Mouse (Mus musculus): ENCODE results near the gene Herc4. TPM values are rescaled to one million over a fixed set of nuclear protein-coding genes. Genes with fewer than 3 reads are reported as not detected.

The Herc4 gene
- polyA plus RNA-seq, 1 experiment from 2014 or later, result 43.5 TPM

GRCm38 (mm10) chr10:63258696-63259095, 15.1 kb downstream of the Herc4 start:
- H3K27ac ChIP-seq (replicated peaks), result no peak overlapping the region
- no peaks in the 10 kb centered on the region for H3K27me3 ChIP-seq
- ATAC-seq (ENCODE audit: low FRiP score, low read depth), result no peak
- H3K4me3 ChIP-seq, result no peak overlapping the region
- no peak overlapping the region for H3K4me2 ChIP-seq (replicated peaks)
- H3K9ac ChIP-seq (replicated peaks), result no peak overlapping the region
- H3K9me3 ChIP-seq, result no peaks in the 10 kb centered on the region
- 53% methylated on average over 3 of the region's 3 CpGs for WGBS
- H3K4me1 ChIP-seq, result no peaks in the 10 kb centered on the region
- H3K36me3 ChIP-seq, result peaks cover 3% of the 10 kb centered on the region

DNA sequence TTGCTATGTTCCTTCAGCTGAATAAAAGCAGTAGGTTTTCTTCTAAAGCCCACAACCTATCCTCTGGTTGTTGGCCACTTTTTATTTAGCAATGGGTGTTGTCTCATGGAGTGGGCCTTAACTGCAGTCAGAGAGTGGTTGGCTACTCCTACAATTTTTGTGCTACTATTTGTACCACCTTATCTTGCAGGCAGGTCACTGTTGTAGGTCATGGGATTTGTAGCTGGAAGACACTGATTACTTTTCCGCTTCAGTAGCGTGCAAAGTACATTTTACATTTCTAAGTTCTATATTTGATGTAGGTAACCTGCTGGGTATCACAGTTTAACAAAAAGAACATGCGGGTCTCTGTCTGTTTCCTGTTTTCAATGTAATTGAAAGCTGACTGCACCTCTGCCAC, 15.7 kb downstream of the Herc4 start:
- WGBS, result 90% methylated on average over 3 of the region's 3 CpGs
- Histone ChIP-seq H3K27me3 (no peaks in the 10 kb centered on the region), H3K27ac (replicated peaks) (no peak overlapping the region), H3K4me2 (replicated peaks) (no peak overlapping the region), H3K4me3 (no peak overlapping the region), H3K4me1 (no peaks in the 10 kb centered on the region), H3K9me3 (no peaks in the 10 kb centered on the region), H3K36me3 (peaks cover 7% of the 10 kb centered on the region), H3K9ac (replicated peaks) (no peak overlapping the region)
- no peak for ATAC-seq (ENCODE audit: low FRiP score, low read depth)

GRCm38 (mm10) chr10:63267941-63268340, 24.3 kb downstream of the Herc4 start:
- Histone ChIP-seq H3K4me3 (no peak overlapping the region), H3K27me3 (no peaks in the 10 kb centered on the region), H3K27ac (replicated peaks) (no peak overlapping the region), H3K4me2 (replicated peaks) (no peak overlapping the region), H3K36me3 (peaks cover 43% of the 10 kb centered on the region), H3K9me3 (no peaks in the 10 kb centered on the region), H3K4me1 (no peaks in the 10 kb centered on the region), H3K9ac (replicated peaks) (no peak overlapping the region)
- 86% methylated on average over 2 of the region's 2 CpGs for WGBS
- no peak for ATAC-seq (ENCODE audit: low FRiP score, low read depth)

DNA sequence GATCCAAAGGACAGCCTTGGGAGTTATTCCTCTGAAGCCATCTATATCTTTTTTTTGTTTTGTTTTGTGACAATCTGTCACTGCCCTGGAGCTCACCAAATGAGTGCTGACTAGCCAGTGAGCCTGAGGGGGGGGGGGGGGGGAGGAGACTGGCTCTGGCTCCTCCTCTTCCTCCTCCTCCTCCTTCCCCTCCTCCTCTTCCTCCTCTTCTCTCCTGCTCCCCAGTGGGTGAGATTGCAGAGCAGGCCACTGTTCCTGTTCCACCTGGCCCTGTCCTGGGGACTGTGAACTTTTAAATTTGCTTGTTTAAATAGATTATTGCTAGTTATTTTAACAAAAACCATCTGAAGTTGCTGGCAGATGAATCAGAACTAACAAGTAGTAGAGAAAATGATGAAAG, 28.8 kb downstream of the Herc4 start:
- Histone ChIP-seq H3K9me3 (no peaks in the 10 kb centered on the region), H3K4me3 (no peak overlapping the region), H3K36me3 (peaks cover 34% of the 10 kb centered on the region), H3K27me3 (no peaks in the 10 kb centered on the region), H3K9ac (replicated peaks) (no peak overlapping the region), H3K4me2 (replicated peaks) (no peak overlapping the region), H3K27ac (replicated peaks) (no peak overlapping the region), H3K4me1 (no peaks in the 10 kb centered on the region)
- no peak for ATAC-seq (ENCODE audit: low FRiP score, low read depth)

- Histone ChIP-seq H3K27me3 (no peaks in the 10 kb centered on the region), H3K9ac (replicated peaks) (no peak overlapping the region), H3K27ac (replicated peaks) (no peak overlapping the region), H3K9me3 (no peaks in the 10 kb centered on the region), H3K36me3 (peaks cover 39% of the 10 kb centered on the region), H3K4me2 (replicated peaks) (no peak overlapping the region), H3K4me1 (no peaks in the 10 kb centered on the region), H3K4me3 (no peak overlapping the region)
- no peak for ATAC-seq (ENCODE audit: low FRiP score, low read depth)
- WGBS, result 94% methylated on average over 5 of the region's 5 CpGs
Measured at GRCm38 (mm10) chr10:63272868-63273267, 29.3 kb downstream of the Herc4 start.

DNA sequence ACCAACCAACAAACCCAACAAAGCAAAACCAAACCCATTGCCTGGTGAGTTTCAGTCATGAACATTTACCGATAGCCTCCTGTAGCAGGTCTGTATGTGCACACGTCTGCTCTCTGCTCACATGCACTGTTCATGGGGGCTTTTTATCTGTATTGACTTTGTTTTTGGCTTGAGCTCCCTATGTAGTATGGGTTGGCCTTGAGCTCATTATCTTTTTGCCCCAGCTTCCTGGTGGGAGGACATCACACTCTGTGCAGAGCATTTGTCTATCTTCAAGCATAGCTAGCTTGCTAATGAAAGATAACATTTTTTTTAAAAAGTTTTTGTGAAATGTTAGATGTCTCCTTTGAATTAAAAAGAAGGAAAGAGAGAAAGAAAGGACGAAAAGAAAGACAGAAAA, 33.4 kb downstream of the Herc4 start:
- Histone ChIP-seq H3K36me3 (peaks cover 44% of the 10 kb centered on the region), H3K9me3 (no peaks in the 10 kb centered on the region), H3K4me2 (replicated peaks) (no peak overlapping the region), H3K4me1 (no peaks in the 10 kb centered on the region), H3K9ac (replicated peaks) (no peak overlapping the region), H3K27me3 (no peaks in the 10 kb centered on the region), H3K27ac (replicated peaks) (no peak overlapping the region), H3K4me3 (no peak overlapping the region)
- WGBS, result 94% methylated on average over 3 of the region's 3 CpGs
- ATAC-seq (ENCODE audit: low FRiP score, low read depth), result no peak

- WGBS, result 96% methylated on average over 3 of the region's 3 CpGs
Measured at GRCm38 (mm10) chr10:63279851-63280250, 36.2 kb downstream of the Herc4 start.

GRCm38 (mm10) chr10:63282417-63282816, 38.8 kb downstream of the Herc4 start:
- H3K27me3 ChIP-seq, result no peaks in the 10 kb centered on the region
- no peak overlapping the region for H3K9ac ChIP-seq (replicated peaks)
- WGBS, result 91% methylated on average over 4 of the region's 4 CpGs
- H3K9me3 ChIP-seq, result no peaks in the 10 kb centered on the region
- no peak overlapping the region for H3K4me2 ChIP-seq (replicated peaks)
- H3K4me3 ChIP-seq, result no peak overlapping the region
- H3K36me3 ChIP-seq, result peaks cover 58% of the 10 kb centered on the region
- H3K27ac ChIP-seq (replicated peaks), result no peak overlapping the region
- no peak for ATAC-seq (ENCODE audit: low FRiP score, low read depth)
- no peaks in the 10 kb centered on the region for H3K4me1 ChIP-seq

More at GRCm38 (mm10) chr10:63279851-63280250, 36.2 kb downstream of the Herc4 start:
- H3K4me1 ChIP-seq, result no peaks in the 10 kb centered on the region
- H3K27me3 ChIP-seq, result no peaks in the 10 kb centered on the region
- ATAC-seq (ENCODE audit: low FRiP score, low read depth), result no peak
- H3K9ac ChIP-seq (replicated peaks), result no peak overlapping the region
- no peaks in the 10 kb centered on the region for H3K9me3 ChIP-seq
- no peak overlapping the region for H3K4me3 ChIP-seq
- H3K27ac ChIP-seq (replicated peaks), result no peak overlapping the region
- peaks cover 46% of the 10 kb centered on the region for H3K36me3 ChIP-seq
- H3K4me2 ChIP-seq (replicated peaks), result no peak overlapping the region

- WGBS, result 89% methylated on average over 7 of the region's 7 CpGs
- peaks cover 58% of the 10 kb centered on the region for H3K36me3 ChIP-seq
- ATAC-seq (ENCODE audit: low FRiP score, low read depth), result no peak
Measured at GRCm38 (mm10) chr10:63282846-63283245, 39.2 kb downstream of the Herc4 start.

DNA sequence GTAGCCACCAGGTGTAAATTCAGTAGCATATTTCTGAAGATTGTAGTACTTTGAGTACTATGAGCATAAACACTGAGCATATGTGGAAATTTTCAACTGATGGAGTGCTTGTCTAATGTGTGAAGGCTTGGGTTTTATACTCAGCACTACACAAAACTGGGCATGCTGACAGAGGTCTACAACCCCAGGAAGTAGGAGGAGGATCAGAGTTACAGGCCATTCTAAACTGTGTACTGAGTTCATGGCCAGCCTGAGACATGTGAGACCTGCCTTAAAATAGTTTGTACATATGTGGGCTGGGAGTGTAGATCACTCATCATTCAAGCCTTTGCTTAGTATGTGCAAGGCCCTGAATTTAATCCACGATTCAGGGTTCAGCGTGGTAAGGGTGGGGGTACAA, 58.7 kb downstream of the Herc4 start:
- Histone ChIP-seq H3K4me3 (no peak overlapping the region), H3K36me3 (peaks cover 41% of the 10 kb centered on the region), H3K4me1 (no peaks in the 10 kb centered on the region), H3K9ac (replicated peaks) (no peak overlapping the region), H3K4me2 (replicated peaks) (no peak overlapping the region), H3K9me3 (no peaks in the 10 kb centered on the region), H3K27me3 (no peaks in the 10 kb centered on the region), H3K27ac (replicated peaks) (no peak overlapping the region)
- no peak for ATAC-seq (ENCODE audit: low FRiP score, low read depth)
- WGBS, result 93% methylated on average over 2 of the region's 2 CpGs

More at GRCm38 (mm10) chr10:63282846-63283245, 39.2 kb downstream of the Herc4 start:
- no peak overlapping the region for H3K4me3 ChIP-seq
- no peaks in the 10 kb centered on the region for H3K9me3 ChIP-seq
- H3K27ac ChIP-seq (replicated peaks), result no peak overlapping the region
- H3K4me2 ChIP-seq (replicated peaks), result no peak overlapping the region
- H3K4me1 ChIP-seq, result no peaks in the 10 kb centered on the region
- no peak overlapping the region for H3K9ac ChIP-seq (replicated peaks)
- no peaks in the 10 kb centered on the region for H3K27me3 ChIP-seq

DNA sequence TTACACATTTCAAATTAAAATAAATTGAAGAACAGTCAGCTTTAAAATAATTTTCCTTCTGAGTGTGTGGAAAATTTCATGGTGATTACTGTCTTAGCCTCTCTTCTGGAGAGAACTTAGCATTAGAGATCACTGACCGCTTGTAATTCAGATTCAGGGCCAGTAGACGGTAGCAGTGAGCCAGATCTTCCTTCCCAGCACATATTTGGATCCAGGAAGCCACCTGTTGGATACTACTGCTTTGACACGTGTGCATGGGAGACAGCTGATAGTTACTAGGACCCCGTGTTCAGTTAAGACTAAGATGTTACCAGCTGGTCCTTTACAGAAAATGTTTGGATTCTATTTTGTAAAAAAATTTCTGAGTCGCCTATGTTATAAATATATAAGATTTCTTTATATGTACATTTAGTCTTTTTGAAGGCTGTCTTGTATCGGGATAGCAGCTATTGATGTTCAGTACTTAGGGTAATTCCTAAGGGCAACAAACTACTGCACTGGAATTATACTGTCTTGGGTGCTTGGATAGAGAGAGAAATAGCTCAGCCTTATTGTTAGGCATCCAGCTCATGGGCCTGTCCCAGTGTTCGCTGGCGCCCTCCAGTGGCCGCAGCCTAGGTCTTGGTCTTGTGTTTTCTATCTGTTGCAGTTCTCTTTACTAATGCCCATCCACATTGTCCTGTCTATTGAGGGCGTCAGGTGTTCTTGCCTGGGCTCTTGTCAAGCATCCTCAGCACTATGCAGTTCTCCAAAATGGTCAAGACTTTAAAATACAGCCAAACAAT, 65.2 kb downstream of the Herc4 start:
- no peaks in the 10 kb centered on the region for H3K4me1 ChIP-seq
- no peaks in the 10 kb centered on the region for H3K9me3 ChIP-seq
- H3K4me3 ChIP-seq, result no peak overlapping the region
- H3K36me3 ChIP-seq, result peaks cover 66% of the 10 kb centered on the region
- 40% methylated on average over 10 of the region's 10 CpGs for WGBS
- no peak overlapping the region for H3K27ac ChIP-seq (replicated peaks)
- no peak overlapping the region for H3K4me2 ChIP-seq (replicated peaks)
- no peak overlapping the region for H3K9ac ChIP-seq (replicated peaks)
- peak; percentile 47; the same call in 1 of the 2 replicates for ATAC-seq (ENCODE audit: low FRiP score, low read depth)
- no peaks in the 10 kb centered on the region for H3K27me3 ChIP-seq

DNA sequence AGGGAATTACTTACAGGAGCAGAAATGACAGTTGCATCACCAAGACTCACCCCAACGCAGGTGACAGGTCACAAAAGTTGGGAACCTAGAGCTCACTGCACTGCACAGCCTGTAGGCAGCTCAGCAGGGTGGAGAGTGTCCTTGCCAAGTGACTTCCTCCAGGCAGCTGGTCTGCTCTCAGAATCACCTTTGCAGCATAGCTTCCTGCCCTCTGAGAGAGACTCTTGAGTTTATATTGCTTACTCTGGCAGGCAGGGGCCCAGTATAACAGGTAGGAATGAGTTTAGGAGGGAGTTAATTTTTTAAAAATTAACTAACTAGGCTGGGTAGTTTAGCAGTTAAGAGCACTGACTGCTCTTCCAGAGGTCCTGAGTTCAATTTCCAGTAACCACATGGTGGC, 70.1 kb downstream of the Herc4 start:
- no peaks in the 10 kb centered on the region for H3K4me1 ChIP-seq
- H3K27me3 ChIP-seq, result no peaks in the 10 kb centered on the region
- H3K4me3 ChIP-seq, result no peak overlapping the region
- WGBS, result 90% methylated on average over 1 of the region's 1 CpGs
- no peak overlapping the region for H3K9ac ChIP-seq (replicated peaks)
- H3K9me3 ChIP-seq, result no peaks in the 10 kb centered on the region
- H3K27ac ChIP-seq (replicated peaks), result no peak overlapping the region
- no peak overlapping the region for H3K4me2 ChIP-seq (replicated peaks)
- H3K36me3 ChIP-seq, result peaks cover 78% of the 10 kb centered on the region
- no peak for ATAC-seq (ENCODE audit: low FRiP score, low read depth)

DNA sequence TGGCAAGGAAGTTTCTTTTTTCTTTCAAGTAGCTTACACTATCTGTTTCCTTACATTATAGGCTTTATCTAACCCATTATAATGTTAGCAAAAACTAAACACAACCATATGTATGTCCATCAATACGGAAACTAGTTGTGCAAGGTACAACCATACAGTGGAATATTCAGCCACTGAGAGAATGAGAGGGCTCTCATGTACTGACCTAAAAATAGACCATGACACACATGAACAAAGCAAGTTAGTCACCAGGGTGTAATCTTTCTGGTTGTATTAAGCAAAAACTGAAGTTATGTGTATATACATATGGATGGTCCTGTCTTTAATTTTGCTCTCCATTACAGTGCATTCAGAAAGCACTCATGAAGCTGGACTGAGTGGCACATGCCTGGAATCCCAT, 83.5 kb downstream of the Herc4 start:
- H3K36me3 ChIP-seq, result peaks cover 64% of the 10 kb centered on the region
- no peak overlapping the region for H3K9ac ChIP-seq (replicated peaks)
- WGBS, result 89% methylated on average over 1 of the region's 1 CpGs
- no peak overlapping the region for H3K27ac ChIP-seq (replicated peaks)
- no peaks in the 10 kb centered on the region for H3K27me3 ChIP-seq
- H3K4me1 ChIP-seq, result no peaks in the 10 kb centered on the region
- ATAC-seq (ENCODE audit: low FRiP score, low read depth), result no peak
- no peak overlapping the region for H3K4me3 ChIP-seq
- no peak overlapping the region for H3K4me2 ChIP-seq (replicated peaks)
- no peaks in the 10 kb centered on the region for H3K9me3 ChIP-seq
